Mouse (Mus musculus) E14TG2a.4 (cell line): Measurements from ENCODE around the gene Ormdl1.

Source experiments
- CTCF ChIP-seq: conservative IDR thresholded peaks from 2 replicates; pipeline ENCODE4 v1.5.1; 2014; ENCODE audit warnings: low read length
- POU5F1 ChIP-seq: IDR thresholded peaks from 2 replicates; pipeline ENCODE4 v1.6.1; 2014; ENCODE audit warnings: low read length, borderline replicate concordance

DNA sequence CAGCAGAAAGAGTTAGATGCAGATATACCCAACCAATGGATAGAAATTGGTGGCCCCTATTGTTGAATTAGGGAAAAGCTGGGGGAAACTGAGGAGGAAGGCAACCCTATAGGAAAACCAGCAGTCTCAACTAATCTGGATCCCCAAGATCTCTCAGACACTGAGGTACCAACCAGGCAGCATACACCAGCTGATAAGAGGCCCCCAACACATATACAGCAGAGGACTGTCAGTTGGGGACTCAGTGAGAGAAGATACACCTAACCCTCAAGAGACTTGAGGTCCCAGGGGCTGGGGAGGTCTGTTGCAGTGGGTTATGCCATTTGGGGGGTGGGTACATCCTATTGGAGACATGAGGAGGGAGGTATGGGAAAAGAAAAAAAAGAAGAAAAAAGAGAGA, 38.6 kb downstream of the Ormdl1 start:
- no peak for TF ChIP-seq CTCF
- no peak for TF ChIP-seq POU5F1
